Comparison of ENCODE assay signal across 9 mouse cellular contexts in genomic region chr11:113121307-113121706, GRCm38 (mm10).
DNase-seq lines count a peak whose midpoint lies in the region; ATAC-seq lines count a peak whose summit lies in the region.
"Had no signal": no experiment of that assay in that cellular context is flagged by ENCODE, and none has a peak within 500 bp of the region (broad histone marks: within the 10 kb centered on the region; RNA-seq: fewer than 3 reads in every experiment).

No protein-coding gene starts in this region.

- no peaks in the 10 kb centered on the region for H3K4me1 ChIP-seq in megakaryocyte, embryonic 14.5 days
- H3K4me1 ChIP-seq in embryonic facial prominence, embryonic 15.5 days, result peaks cover 13% of the 10 kb centered on the region
- H3K4me1 ChIP-seq in hindbrain, embryonic 15.5 days (replicated peaks), result peaks cover 25% of the 10 kb centered on the region
- H3K4me1 ChIP-seq in stomach, embryonic 16.5 days (ENCODE audit: control insufficient read depth, insufficient read depth, low read length), result peaks cover 24% of the 10 kb centered on the region

- H3K27me3 ChIP-seq in megakaryocyte, embryonic 14.5 days (replicated peaks), result peaks cover 3% of the 10 kb centered on the region
- H3K27me3 ChIP-seq in embryonic facial prominence, embryonic 15.5 days, result no peaks in the 10 kb centered on the region
- no peaks in the 10 kb centered on the region for H3K27me3 ChIP-seq in hindbrain, embryonic 15.5 days
- no peaks in the 10 kb centered on the region for H3K27me3 ChIP-seq in stomach, embryonic 16.5 days (ENCODE audit: control insufficient read depth, insufficient read depth, low read length)

- no peak for ATAC-seq in megakaryocyte, adult 5-6 weeks (ENCODE audit: poor library complexity, severe bottlenecking)
- ATAC-seq in embryonic facial prominence, embryonic 15.5 days (ENCODE audit: insufficient number of reproducible peaks, low FRiP score, low TSS enrichment, low read depth), result 0 out of 2 replicates have a peak, but pooled peaks have one; percentile 51
- no peak; the same call in 1 of the 2 replicates for ATAC-seq in hindbrain, embryonic 15.5 days (ENCODE audit: low FRiP score, low read depth)
- ATAC-seq in stomach, embryonic 16.5 days (ENCODE audit: insufficient read depth, low FRiP score), result no peak

- 38% methylated on average over 12 of the region's 12 CpGs for WGBS in embryonic facial prominence, embryonic 15.5 days
- 33% methylated on average over 12 of the region's 12 CpGs for WGBS in hindbrain, embryonic 15.5 days
- 57% methylated on average over 12 of the region's 12 CpGs for WGBS in stomach, embryonic 16.5 days

- peak overlapping the region; percentile 42 for H3K4me3 ChIP-seq in megakaryocyte, embryonic 14.5 days (replicated peaks)
- no peak overlapping the region for H3K4me3 ChIP-seq in embryonic facial prominence, embryonic 15.5 days (replicated peaks)
- no peak overlapping the region for H3K4me3 ChIP-seq in hindbrain, embryonic 15.5 days
- no peak overlapping the region for H3K4me3 ChIP-seq in stomach, embryonic 16.5 days (replicated peaks; ENCODE audit: low read length)

- peak overlapping the region; percentile 44; the same call in 1 of the 2 replicates for H3K27ac ChIP-seq in embryonic facial prominence, embryonic 15.5 days (replicated peaks)
- H3K27ac ChIP-seq in hindbrain, embryonic 15.5 days (replicated peaks), result 0 out of 2 replicates have a peak overlapping the region, but pooled peaks have one; percentile 4
- no peak overlapping the region for H3K27ac ChIP-seq in stomach, embryonic 16.5 days (ENCODE audit: low read length)

- peaks cover 37% of the 10 kb centered on the region for H3K9me3 ChIP-seq in megakaryocyte, embryonic 14.5 days
- H3K9me3 ChIP-seq in embryonic facial prominence, embryonic 15.5 days (replicated peaks), result no peaks in the 10 kb centered on the region
- no peaks in the 10 kb centered on the region for H3K9me3 ChIP-seq in hindbrain, embryonic 15.5 days
- H3K9me3 ChIP-seq in stomach, embryonic 16.5 days (replicated peaks; ENCODE audit: control insufficient read depth, low read length), result no peaks in the 10 kb centered on the region

- H3K4me2 ChIP-seq in embryonic facial prominence, embryonic 15.5 days (replicated peaks), result peak overlapping the region; percentile 15; the same call in 1 of the 2 replicates
- no peak overlapping the region for H3K4me2 ChIP-seq in hindbrain, embryonic 15.5 days
- H3K4me2 ChIP-seq in stomach, embryonic 16.5 days (ENCODE audit: low read depth, low read length), result no peak overlapping the region

- DNase-seq in kidney, adult 18-20 months, result no peak
- no peak for DNase-seq in spleen, adult 18-20 months
- DNase-seq: lung, adult 18-20 months; thymus, postnatal 36 days had no signal

- H3K36me3 ChIP-seq in megakaryocyte, embryonic 14.5 days (replicated peaks; ENCODE audit: low read length), result no peaks in the 10 kb centered on the region
- no peaks in the 10 kb centered on the region for H3K36me3 ChIP-seq in embryonic facial prominence, embryonic 15.5 days
- no peaks in the 10 kb centered on the region for H3K36me3 ChIP-seq in hindbrain, embryonic 15.5 days
- no peaks in the 10 kb centered on the region for H3K36me3 ChIP-seq in stomach, embryonic 16.5 days (ENCODE audit: control insufficient read depth, insufficient read depth, low read length)

- no peak overlapping the region for H3K9ac ChIP-seq in embryonic facial prominence, embryonic 15.5 days
- no peak overlapping the region for H3K9ac ChIP-seq in hindbrain, embryonic 15.5 days
- H3K9ac ChIP-seq in stomach, embryonic 16.5 days (ENCODE audit: low read length), result peak overlapping the region; percentile 7; the same call in 1 of the 2 replicates
